Mouse (Mus musculus) liver, embryonic 14.5 days (tissue): Measurements from ENCODE around the gene Sdk2.

ENCODE experiments used
- CTCF ChIP-seq: IDR thresholded peaks from 2 replicates; pipeline ENCODE4 v1.5.1; 2016; ENCODE audit warnings: antibody characterized with exemption, low read depth, control low read depth
- EP300 ChIP-seq: IDR thresholded peaks from 2 replicates; pipeline ENCODE4 v1.6.1; 2016; ENCODE audit warnings: antibody characterized with exemption, low read depth

DNA sequence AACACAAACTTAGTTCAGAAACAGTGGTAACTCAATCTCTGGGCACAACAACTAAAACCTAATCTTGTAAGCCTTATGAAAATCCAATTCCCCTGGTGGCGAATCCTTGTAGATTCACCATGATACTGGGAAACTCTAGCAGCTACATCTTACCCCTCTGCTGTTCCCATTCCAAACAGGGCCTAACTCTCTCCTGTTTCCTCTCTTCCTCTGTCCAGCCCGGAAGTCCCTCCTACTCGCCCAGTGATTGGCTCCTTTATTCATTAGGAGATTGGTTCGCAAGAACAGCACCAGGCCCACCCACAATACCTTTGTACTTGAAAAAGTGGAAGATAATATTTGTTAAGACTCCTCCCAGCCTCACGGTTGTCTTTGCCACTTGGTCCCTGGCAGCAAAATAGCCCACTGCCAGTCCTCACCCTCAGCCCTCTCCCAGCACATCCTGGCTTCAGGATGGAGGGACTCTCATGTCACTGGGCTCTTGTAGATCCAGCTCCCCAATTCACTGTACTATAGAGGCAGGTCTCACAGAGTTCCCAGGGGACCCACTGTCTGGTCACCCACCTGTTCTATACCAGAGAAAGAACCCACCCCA is 178.6 kb downstream of the Sdk2 start:
- TF ChIP-seq CTCF = no peak
- TF ChIP-seq EP300 = no peak
